Mouse (Mus musculus): ENCODE data around the gene Crk.

DNA sequence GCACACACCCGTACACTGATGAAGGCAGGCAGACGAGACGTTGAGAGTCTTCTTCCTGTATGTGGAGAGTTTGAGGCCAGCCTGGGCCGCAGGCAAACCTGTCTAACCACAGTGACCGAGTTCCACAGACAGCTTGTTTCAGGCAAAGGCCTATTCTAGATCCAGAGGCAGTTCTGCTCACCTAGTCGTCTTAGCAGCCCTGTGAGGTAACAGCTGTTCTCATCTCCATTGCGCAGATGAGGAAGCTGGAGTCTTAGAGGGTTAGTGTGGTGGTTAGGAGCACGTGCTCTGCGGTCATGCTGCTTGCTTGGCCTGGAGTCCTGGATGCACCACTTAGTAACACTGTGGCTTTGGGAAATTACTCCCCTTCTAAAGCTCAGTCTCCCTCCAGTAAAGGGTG, 34.4 kb upstream of the Crk start:
- no peak for TF ChIP-seq CTCF (IDR thresholded peaks at IDR 0.05; ENCODE audit: low read depth)
- no peak for TF ChIP-seq EP300 (IDR thresholded peaks at IDR 0.05; ENCODE audit: low read depth)

Data from heart, postnatal 0 days (tissue).